Mouse (Mus musculus) neural tube, embryonic 12.5 days (tissue): Measurements from ENCODE around the gene Plxnb2. TPM values are rescaled to one million over a fixed set of nuclear protein-coding genes. Genes with fewer than 3 reads are reported as not detected.

Source experiments
- ATAC-seq: fragments of 200-750 bp; cut with Nextera tagmentation; 2 replicates; pipeline ENCODE4 v1.8.0; 2017; ENCODE audit warnings: low read depth, mild to moderate bottlenecking, moderate TSS enrichment, moderate library complexity; ENCODE audit not compliant: low FRiP score
- H3K27ac ChIP-seq: fragments of 300-500 bp; sonication (generic); 2 replicates; pipeline ENCODE4 v1.5.1; 2016
- H3K27me3 ChIP-seq: fragments of 300-500 bp; sonication (generic); replicated peaks from 2 replicates; pipeline ENCODE4 v1.6.1; 2016; ENCODE audit warnings: mild to moderate bottlenecking
- H3K36me3 ChIP-seq: fragments of 300-500 bp; sonication (generic); 2 replicates; pipeline ENCODE4 v1.6.1; 2016; ENCODE audit warnings: mild to moderate bottlenecking
- H3K4me1 ChIP-seq: fragments of 300-500 bp; sonication (generic); 2 replicates; pipeline ENCODE4 v1.6.1; 2016
- H3K4me2 ChIP-seq: fragments of 300-500 bp; sonication (generic); replicated peaks from 2 replicates; pipeline ENCODE4 v1.6.1; 2016; ENCODE audit warnings: mild to moderate bottlenecking
- H3K4me3 ChIP-seq: fragments of 300-500 bp; sonication (generic); 2 replicates; pipeline ENCODE4 v1.5.1; 2016
- H3K9ac ChIP-seq: fragments of 300-500 bp; sonication (generic); 2 replicates; pipeline ENCODE4 v1.6.1; 2016; ENCODE audit warnings: mild to moderate bottlenecking
- H3K9me3 ChIP-seq: fragments of 300-500 bp; sonication (generic); 2 replicates; pipeline ENCODE4 v1.6.1; 2016; ENCODE audit warnings: mild to moderate bottlenecking
- WGBS: fragments of 180-500 bp; shearing (Covaris S2); methylation state at CpG from one replicate; pipeline ENCODE4 v1.1.7; 2016; 5-methylcytosine and 5-hydroxymethylcytosine counted together
- polyA plus RNA-seq: library from polyadenylated mRNA; unstranded; fragments of >200 nt; fragmentation: Nextera tagmentation; extraction: Ambion mirVana; gene quantifications from 2 replicates; pipeline ENCODE4 v1.2.1, GENCODE M21; 2016

Gene Plxnb2
- 123 and 126 TPM in 2 replicates for polyA plus RNA-seq

DNA sequence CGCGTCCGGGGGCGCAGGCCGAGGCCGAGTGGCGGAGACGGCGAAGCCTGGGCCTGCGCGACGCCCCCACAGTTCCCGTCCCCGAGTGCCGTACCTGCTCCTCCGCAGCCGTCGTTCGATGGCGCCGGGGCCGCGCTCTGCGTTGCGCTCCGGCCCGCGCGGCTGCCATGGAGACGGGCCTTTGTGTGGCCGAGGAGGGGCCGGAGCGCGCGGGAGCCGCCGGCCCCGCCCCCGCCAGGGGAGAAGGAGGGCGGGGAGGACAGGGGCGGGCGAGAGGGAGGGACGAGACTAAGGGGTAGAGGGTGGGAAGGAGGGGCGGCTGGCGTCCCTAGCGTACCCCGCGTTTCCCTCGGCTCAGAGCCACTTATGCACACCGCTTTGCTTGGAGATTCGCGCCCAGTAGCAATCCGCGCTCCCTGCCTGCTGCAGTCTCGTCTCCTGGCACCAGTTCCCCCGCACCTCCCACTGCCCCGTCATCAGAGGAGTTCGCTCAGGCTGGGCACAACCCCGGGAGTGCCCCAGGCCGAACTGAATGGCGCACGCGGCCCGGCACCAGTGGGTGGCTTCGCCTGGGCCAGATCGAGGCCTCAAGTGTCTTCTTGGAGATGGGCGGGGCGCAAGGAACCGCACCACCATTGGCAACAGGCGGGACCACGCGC lies at the start of gene Plxnb2:
Gene Plxnb2 (minus strand): TSS at position 218 of the 659 bp plus-strand sequence.
- Histone ChIP-seq H3K9ac (peak within 1 kb of the TSS; percentile 96), H3K4me2 (peak within 1 kb of the TSS; percentile 89), H3K36me3 (peaks cover 14% of the 10 kb centered on the region), H3K27me3 (no peaks in the 10 kb centered on the region), H3K4me1 (peaks cover 46% of the 10 kb centered on the region), H3K27ac (peak within 1 kb of the TSS; percentile 84), H3K4me3 (peak within 1 kb of the TSS; percentile 83), H3K9me3 (no peaks in the 10 kb centered on the region)
- peak; percentile 85 for ATAC-seq
- WGBS: under 1% methylated on average over 71 of the region's 72 CpGs

DNA sequence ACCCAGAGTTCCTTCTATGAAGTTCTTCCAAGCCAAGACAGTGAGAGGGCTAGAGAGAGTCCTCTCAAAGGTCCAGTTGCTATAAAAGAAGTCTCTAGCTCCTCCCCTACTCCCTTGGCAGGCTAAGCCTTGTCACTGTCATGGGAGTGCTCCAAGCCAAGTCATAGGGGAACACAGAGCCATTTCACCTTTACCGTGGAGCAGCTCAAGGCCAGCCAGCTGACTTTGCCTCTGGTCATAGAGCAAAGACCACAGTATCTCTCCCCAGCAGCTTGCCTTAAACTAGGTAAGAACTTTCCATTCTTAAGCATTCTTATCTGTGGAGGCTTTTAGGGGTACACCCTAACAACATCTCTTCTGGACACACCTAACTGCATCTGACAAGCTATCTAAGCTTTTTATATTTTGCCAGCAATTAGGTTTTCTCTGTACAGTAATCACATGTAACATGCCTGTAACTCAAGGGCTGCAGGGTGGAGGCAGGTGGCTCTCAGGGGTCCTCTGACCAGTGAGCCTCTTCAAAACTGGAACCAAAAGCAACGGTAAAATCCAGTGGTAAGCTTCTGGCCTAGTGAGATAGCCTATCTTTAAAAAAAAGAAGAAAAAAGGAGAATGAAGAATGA lies 35.1 kb upstream of the Plxnb2 start:
- WGBS: 85% methylated on average over 2 of the region's 2 CpGs
- Histone ChIP-seq H3K4me3 (no peak overlapping the region), H3K36me3 (peaks cover 17% of the 10 kb centered on the region), H3K27me3 (no peaks in the 10 kb centered on the region), H3K4me1 (peaks cover 23% of the 10 kb centered on the region), H3K27ac (no peak overlapping the region), H3K9me3 (no peaks in the 10 kb centered on the region), H3K4me2 (no peak overlapping the region), H3K9ac (no peak overlapping the region)
- ATAC-seq: no peak

DNA sequence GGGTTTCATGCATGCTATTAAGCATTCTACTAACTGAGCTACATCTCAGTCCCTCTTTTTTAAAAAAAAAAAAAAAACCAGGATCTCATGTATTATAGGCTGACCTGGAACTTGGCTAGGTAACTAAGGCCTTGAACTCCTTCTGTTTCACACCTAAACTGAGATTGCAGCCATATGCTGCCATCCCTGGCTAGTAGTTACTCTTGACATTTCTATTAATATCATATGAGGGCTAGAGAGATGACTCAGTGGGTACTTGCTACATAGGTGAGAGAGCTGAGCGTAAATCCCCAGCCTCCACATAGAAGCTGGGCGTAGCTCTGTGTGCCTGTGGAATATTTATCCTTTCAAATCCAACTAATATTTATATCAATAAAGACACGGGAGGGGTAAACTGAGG lies 34.4 kb upstream of the Plxnb2 start:
- Histone ChIP-seq H3K9me3 (no peaks in the 10 kb centered on the region), H3K4me3 (no peak overlapping the region), H3K4me1 (peaks cover 23% of the 10 kb centered on the region), H3K9ac (no peak overlapping the region), H3K4me2 (no peak overlapping the region), H3K36me3 (peaks cover 17% of the 10 kb centered on the region), H3K27me3 (no peaks in the 10 kb centered on the region), H3K27ac (no peak overlapping the region)
- 94% methylated on average over 3 of the region's 3 CpGs for whole genome bisulfite sequencing
- ATAC-seq: no peak

DNA sequence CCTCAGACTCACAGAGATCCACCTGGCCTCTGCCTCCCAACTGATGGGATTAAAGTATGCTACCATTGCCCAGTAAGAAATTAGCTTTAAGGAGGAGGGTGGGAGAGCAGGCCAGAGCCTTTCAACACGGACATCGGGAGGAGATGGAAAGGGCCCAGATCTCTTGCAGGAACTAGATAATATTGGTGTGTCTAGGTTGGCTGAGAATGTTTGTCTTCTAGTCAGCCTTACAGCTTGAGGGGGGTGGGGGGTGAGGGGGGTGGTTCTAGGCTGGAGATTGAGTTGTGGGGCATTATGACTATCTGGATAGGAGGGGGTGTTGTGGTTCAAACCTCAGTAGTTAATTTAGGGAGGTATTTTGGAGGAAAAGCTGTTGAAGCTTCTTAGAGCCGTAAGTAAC lies 32.9 kb upstream of the Plxnb2 start:
- Histone ChIP-seq H3K9ac (no peak overlapping the region), H3K9me3 (no peaks in the 10 kb centered on the region), H3K4me2 (peak overlapping the region; percentile 24), H3K27ac (no peak overlapping the region), H3K4me1 (peaks cover 23% of the 10 kb centered on the region), H3K36me3 (peaks cover 17% of the 10 kb centered on the region), H3K4me3 (no peak overlapping the region), H3K27me3 (no peaks in the 10 kb centered on the region)
- ATAC-seq: no peak
- 93% methylated on average over 3 of the region's 3 CpGs for WGBS

DNA sequence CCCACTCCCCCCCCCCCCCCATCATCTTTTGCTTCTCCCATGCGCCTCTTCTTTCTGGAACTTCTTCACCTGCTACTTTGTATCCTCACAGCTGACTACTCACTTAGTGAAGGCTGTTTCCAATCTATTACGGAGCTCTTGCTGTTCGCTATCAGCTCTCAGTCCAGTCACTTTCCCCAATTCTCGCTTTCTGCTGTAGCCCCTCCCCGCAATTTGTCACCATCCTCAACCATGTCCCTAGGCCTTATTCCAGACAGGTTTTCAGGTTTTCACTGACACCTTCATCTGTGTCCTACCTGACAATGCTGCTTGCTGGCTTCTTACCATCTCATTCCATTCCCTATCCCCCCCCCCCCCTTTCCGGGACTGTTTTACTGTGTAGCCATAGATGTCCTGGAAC lies 31.9 kb upstream of the Plxnb2 start:
- 51% methylated on average over 6 of the region's 6 CpGs for WGBS
- H3K9me3 ChIP-seq: no peaks in the 10 kb centered on the region
- no peak for ATAC-seq
- H3K4me1 ChIP-seq: peaks cover 23% of the 10 kb centered on the region
- peak overlapping the region; percentile 97 for H3K9ac ChIP-seq
- peak overlapping the region; percentile 75 for H3K4me2 ChIP-seq
- H3K27ac ChIP-seq: no peak overlapping the region
- H3K27me3 ChIP-seq: no peaks in the 10 kb centered on the region
- H3K4me3 ChIP-seq: peak overlapping the region; percentile 90
- H3K36me3 ChIP-seq: peaks cover 17% of the 10 kb centered on the region

DNA sequence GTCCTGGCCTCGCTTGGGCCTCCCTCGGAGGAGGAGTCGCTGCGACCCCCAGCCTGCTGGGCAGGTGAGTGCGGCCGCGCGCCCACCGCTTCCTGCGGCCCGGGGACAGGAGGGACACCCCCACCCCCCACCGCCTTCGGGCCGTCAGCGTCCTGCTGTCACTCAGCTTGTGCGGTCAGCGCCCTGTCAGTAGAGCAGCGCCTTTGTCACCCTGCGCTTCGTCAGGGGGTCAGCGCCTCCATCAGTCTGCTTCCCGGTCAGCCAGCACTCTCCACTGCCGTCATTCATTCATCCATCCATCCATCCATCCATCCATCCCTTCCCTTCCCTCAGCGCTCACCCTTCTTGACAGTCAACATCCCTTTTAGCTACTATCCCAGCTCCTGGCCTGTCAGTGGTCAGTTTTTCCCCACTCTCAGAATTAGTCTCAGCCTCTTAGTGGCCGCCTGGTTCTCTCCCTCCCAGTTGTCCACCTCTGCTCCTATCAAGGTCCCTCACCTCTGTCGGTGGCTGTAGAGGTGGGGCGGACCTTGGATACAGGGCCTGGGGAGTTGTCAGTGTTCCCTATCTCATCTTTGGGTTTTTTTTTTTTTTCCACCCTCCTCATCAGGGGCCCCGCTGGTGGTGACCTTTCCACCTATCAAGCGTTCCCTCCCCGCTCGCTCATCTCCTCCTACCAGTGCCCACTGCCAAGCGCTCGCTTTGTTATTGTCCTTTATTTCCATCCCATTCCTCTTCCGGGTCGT lies 31.3 kb upstream of the Plxnb2 start:
- peaks cover 15% of the 10 kb centered on the region for H3K36me3 ChIP-seq
- peak overlapping the region; percentile 75 for H3K4me2 ChIP-seq
- peak overlapping the region; percentile 97 for H3K9ac ChIP-seq
- WGBS: under 1% methylated on average over 31 of the region's 35 CpGs
- peaks cover 23% of the 10 kb centered on the region for H3K4me1 ChIP-seq
- no peaks in the 10 kb centered on the region for H3K27me3 ChIP-seq
- H3K4me3 ChIP-seq: peak overlapping the region; percentile 90
- peak overlapping the region; percentile 81 for H3K27ac ChIP-seq
- peak; percentile 71 for ATAC-seq
- H3K9me3 ChIP-seq: no peaks in the 10 kb centered on the region

DNA sequence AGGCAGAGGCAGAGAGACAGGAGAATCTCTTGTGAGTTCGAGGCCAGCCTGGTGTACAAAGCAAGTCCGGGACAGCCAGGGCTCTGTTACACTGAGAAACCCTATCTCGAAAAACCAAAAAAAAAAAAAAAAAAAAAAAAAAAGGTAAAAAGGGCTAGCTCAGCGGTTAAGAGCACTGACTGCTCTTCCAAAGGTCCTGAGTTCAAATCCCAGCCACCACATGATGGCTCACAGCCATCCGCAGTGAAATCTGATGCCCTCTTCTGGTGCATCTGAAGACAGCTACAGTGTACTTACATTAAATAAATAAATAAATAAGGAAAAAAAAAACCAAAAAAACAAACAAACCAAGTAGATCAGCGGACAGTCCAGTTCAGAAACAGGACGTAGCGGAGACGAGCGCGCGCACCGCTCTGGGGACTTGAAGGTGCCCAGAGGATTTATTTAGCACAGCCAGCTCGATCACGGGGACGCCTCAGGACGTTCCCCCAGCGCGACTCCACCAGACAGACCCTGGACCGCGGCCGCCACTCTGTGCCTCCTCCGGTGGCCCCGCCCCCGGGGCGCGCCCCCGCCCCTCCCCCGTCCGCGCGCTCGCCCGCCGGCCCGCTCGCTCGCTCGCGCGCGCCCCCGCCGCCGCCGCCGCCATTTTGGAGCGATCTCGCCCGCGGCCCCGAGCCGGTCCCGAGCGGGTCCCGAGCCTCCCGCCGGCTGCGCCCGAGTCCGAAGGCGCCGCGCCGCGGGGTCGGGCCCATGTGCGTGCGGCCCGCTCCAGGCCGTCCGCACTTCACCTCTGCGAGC lies 30.5 kb upstream of the Plxnb2 start, which contains the start of gene Ppp6r2:
Gene Ppp6r2 (plus strand): TSS at position 639 of the 801 bp plus-strand sequence.
- H3K36me3 ChIP-seq: peaks cover 8% of the 10 kb centered on the region
- peak; percentile 86 for ATAC-seq
- no peaks in the 10 kb centered on the region for H3K27me3 ChIP-seq
- peak within 1 kb of the TSS; percentile 81 for H3K27ac ChIP-seq
- H3K9me3 ChIP-seq: no peaks in the 10 kb centered on the region
- H3K9ac ChIP-seq: peak within 1 kb of the TSS; percentile 97
- 3% methylated on average over 61 of the region's 73 CpGs for WGBS
- H3K4me1 ChIP-seq: peaks cover 23% of the 10 kb centered on the region
- peak within 1 kb of the TSS; percentile 90 for H3K4me3 ChIP-seq
- H3K4me2 ChIP-seq: peak within 1 kb of the TSS; percentile 75

DNA sequence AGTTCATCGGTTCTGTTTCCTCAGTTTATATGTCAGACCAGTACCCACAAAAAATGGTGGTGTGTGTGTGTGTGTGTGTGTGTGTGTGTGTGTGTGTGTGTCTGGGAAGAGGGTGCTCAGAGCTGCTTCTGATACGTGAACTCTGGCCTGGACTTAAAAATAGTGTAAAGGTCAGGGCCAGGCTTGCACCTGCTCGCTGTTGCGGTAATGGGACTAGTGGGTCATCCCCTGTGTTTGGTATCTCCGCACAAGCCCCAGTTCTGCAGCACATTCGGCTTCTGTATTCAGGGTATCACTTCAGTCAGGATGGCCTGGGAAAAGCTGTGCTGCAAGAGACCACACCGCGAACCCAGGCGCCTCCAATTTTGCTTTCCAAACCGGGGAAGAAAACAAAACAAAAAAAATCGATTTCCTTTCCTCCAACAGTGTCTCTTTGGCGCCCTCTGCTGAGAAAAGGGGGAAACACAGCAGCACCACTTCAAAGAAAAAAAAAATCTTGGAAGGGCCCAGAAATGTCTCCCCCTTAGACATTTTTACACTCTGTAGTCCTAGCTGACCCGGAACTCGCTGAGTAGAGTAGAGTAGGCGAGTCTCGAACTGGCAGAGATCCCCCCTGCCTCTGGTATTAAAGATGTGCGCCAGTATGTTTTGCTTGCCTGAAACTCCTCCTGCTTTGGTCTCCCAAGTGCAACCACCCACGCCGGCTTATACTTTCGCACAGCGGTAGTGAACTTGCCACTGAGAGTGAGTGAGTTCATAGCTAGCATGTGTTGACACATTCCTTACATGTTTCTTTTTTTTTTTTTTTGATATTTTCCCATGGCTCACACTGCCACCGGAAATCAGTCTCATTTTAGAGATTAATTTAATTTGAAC lies 29.5 kb upstream of the Plxnb2 start:
- WGBS: 27% methylated on average over 22 of the region's 22 CpGs

DNA sequence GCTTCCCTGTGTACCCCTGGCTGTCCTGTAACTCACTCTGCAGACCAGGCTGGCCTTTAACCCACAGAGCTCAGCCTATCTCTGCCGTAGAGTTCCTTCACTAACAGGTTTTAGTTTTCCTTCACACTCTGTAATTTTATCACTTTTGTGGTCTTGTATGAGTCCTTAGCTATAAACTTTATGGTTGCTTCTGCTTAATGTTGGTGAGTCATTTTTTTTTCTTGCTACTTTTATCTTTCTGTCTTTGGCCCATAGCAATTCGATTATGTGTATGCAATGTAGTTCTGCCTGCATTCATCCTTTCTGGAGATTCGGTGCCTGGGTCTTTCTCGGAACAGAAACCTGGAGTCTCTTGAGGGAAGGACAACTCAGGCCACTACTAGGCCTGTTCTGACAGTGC lies 26.9 kb upstream of the Plxnb2 start:
- no peak overlapping the region for H3K4me3 ChIP-seq
- ATAC-seq: no peak
- no peak overlapping the region for H3K9ac ChIP-seq
- H3K9me3 ChIP-seq: peaks cover 11% of the 10 kb centered on the region
- H3K36me3 ChIP-seq: no peaks in the 10 kb centered on the region
- 90% methylated on average over 4 of the region's 4 CpGs for WGBS
- H3K27me3 ChIP-seq: no peaks in the 10 kb centered on the region
- no peak overlapping the region for H3K4me2 ChIP-seq
- no peak overlapping the region for H3K27ac ChIP-seq
- H3K4me1 ChIP-seq: peaks cover 5% of the 10 kb centered on the region

More for the DNA sequence above, 29.5 kb upstream of the Plxnb2 start:
- Histone ChIP-seq H3K27me3 (no peaks in the 10 kb centered on the region), H3K9me3 (no peaks in the 10 kb centered on the region), H3K4me1 (peaks cover 23% of the 10 kb centered on the region), H3K27ac (no peak overlapping the region), H3K4me2 (peak overlapping the region; percentile 54), H3K9ac (no peak overlapping the region), H3K4me3 (0 out of 2 replicates have a peak overlapping the region, but pooled peaks have one; percentile 24), H3K36me3 (no peaks in the 10 kb centered on the region)
- ATAC-seq: 0 out of 2 replicates have a peak, but pooled peaks have one; percentile 34

DNA sequence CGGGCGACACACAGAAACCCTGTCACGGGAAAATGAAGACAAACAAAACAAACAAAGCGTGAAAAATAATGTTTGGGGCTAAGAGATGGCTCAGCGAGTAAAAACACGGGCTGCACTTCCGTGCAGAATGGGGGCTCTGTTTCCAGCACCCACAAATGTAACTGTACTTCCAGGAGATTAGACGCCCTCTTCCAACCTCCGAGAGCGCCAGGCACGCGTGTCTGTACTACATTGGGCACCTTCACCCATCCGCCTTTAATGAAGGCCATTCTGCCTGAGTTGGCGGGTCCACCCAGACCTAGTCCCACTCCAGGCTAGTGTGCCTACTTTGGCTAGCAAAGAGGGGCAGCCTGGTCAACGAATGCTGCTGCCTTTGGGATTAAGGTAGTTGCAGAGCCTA lies 16.5 kb upstream of the Plxnb2 start:
- H3K9me3 ChIP-seq: peaks cover under 1% of the 10 kb centered on the region; the same call in 1 of the 2 replicates
- H3K4me2 ChIP-seq: peak overlapping the region; percentile 67
- no peaks in the 10 kb centered on the region for H3K27me3 ChIP-seq
- peaks cover 8% of the 10 kb centered on the region; the same call in 1 of the 2 replicates for H3K36me3 ChIP-seq
- peaks cover 11% of the 10 kb centered on the region for H3K4me1 ChIP-seq
- 71% methylated on average over 15 of the region's 15 CpGs for WGBS
- ATAC-seq: no peak
- no peak overlapping the region for H3K27ac ChIP-seq
- H3K9ac ChIP-seq: peak overlapping the region; percentile 91
- H3K4me3 ChIP-seq: peak overlapping the region; percentile 80

DNA sequence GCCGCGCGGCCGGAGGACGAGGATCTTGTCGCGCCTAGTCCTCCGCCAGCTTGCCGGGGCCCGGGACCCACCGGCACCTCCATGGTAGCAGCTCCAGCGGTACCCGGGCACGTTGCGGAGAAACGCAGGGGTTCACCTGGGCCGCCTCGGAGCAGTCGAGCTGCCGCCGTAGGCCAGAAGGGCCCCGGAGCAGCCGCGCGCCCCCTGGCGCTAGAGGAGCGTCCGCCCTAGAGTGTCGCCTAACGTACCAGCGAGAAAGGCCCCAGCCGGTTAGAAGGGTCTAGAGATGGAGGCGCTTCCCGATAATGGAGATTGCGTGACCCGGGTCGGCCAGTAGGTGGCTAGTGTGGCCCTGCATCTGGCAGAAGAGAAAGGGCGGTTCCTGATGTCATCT lies 15.7 kb upstream of the Plxnb2 start, which contains the start of gene Dennd6b:
Gene Dennd6b (minus strand): TSS at position 184 of the 394 bp plus-strand sequence.
- Histone ChIP-seq H3K36me3 (peaks cover 9% of the 10 kb centered on the region), H3K9ac (peak within 1 kb of the TSS; percentile 91), H3K27ac (peak within 1 kb of the TSS; percentile 96), H3K4me2 (peak within 1 kb of the TSS; percentile 67), H3K4me1 (peaks cover 11% of the 10 kb centered on the region), H3K27me3 (no peaks in the 10 kb centered on the region), H3K4me3 (peak within 1 kb of the TSS; percentile 80), H3K9me3 (no peaks in the 10 kb centered on the region)
- under 1% methylated on average over 38 of the region's 38 CpGs for WGBS
- peak; percentile 97 for ATAC-seq
